Comparison of ENCODE assay signal across 27 mouse cellular contexts in the genomic region with DNA sequence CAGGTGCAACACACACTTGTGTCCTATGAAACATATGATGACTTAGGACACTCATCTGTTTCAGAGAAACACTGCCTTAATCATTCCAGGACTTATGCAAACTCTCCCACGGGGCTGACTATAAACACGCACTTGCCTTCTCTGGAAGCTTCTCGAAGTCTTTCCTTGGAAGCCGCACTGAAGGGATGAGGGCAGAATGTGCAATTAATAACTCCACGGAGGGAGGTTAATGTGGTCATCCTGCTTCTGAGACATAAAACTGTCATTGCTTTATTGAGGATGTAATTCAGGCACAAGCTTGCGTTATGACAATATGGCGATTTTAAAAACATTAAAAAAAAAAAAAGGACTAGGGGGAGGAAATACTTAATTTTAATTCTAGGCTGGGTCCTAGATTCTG.
DNase-seq lines count a peak whose midpoint lies in the region; ATAC-seq and TF ChIP-seq lines count a peak whose summit lies in the region.
"Had no signal": no experiment of that assay in that cellular context is flagged by ENCODE, and none has a peak within 500 bp of the region (broad histone marks: within the 10 kb centered on the region; RNA-seq: fewer than 3 reads in every experiment).

No protein-coding gene starts in this region.

- H3K27me3 ChIP-seq in midbrain, embryonic 10.5 days (ENCODE audit: low read depth, poor library complexity, severe bottlenecking) = no peaks in the 10 kb centered on the region
- no peaks in the 10 kb centered on the region for H3K27me3 ChIP-seq in midbrain, postnatal 0 days (ENCODE audit: insufficient read depth, low read length)
- no peaks in the 10 kb centered on the region for H3K27me3 ChIP-seq in neural tube, embryonic 14.5 days (ENCODE audit: control insufficient read depth, insufficient read depth, low read length)
- H3K27me3 ChIP-seq: forebrain, embryonic 12.5 days; limb, embryonic 15.5 days; liver, embryonic 13.5 days; megakaryocyte, embryonic 14.5 days had no signal

- H3K4me2 ChIP-seq in midbrain, postnatal 0 days (ENCODE audit: low read depth, low read length, poor library complexity, severe bottlenecking) = no peak overlapping the region
- no peak overlapping the region for H3K4me2 ChIP-seq in neural tube, embryonic 14.5 days (ENCODE audit: low read depth, low read length)
- H3K4me2 ChIP-seq: forebrain, embryonic 12.5 days; limb, embryonic 15.5 days; liver, embryonic 13.5 days; midbrain, embryonic 13.5 days had no signal

- H3K36me3 ChIP-seq in midbrain, embryonic 10.5 days = no peaks in the 10 kb centered on the region
- no peaks in the 10 kb centered on the region for H3K36me3 ChIP-seq in midbrain, postnatal 0 days (ENCODE audit: insufficient read depth, low read length)
- no peaks in the 10 kb centered on the region for H3K36me3 ChIP-seq in neural tube, embryonic 14.5 days (ENCODE audit: control insufficient read depth, insufficient read depth, low read length)
- H3K36me3 ChIP-seq: forebrain, embryonic 12.5 days; hindbrain, embryonic 10.5 days; limb, embryonic 15.5 days; liver, embryonic 13.5 days; midbrain, embryonic 13.5 days had no signal

- no peak overlapping the region for H3K27ac ChIP-seq in midbrain, embryonic 10.5 days (replicated peaks)
- no peak overlapping the region for H3K27ac ChIP-seq in midbrain, postnatal 0 days (ENCODE audit: low read depth, low read length)
- no peak overlapping the region for H3K27ac ChIP-seq in neural tube, embryonic 14.5 days (ENCODE audit: low read depth, low read length)
- H3K27ac ChIP-seq: forebrain, embryonic 12.5 days; hindbrain, embryonic 10.5 days; hindbrain, postnatal 0 days; limb, embryonic 15.5 days; liver, embryonic 13.5 days; midbrain, embryonic 13.5 days had no signal

- H3K4me1 ChIP-seq in midbrain, embryonic 10.5 days = peaks cover 28% of the 10 kb centered on the region
- H3K4me1 ChIP-seq in midbrain, postnatal 0 days (ENCODE audit: insufficient read depth, low read length) = no peaks in the 10 kb centered on the region
- no peaks in the 10 kb centered on the region for H3K4me1 ChIP-seq in neural tube, embryonic 14.5 days (ENCODE audit: control insufficient read depth, insufficient read depth, low read length)
- H3K4me1 ChIP-seq: hindbrain, embryonic 10.5 days; liver, embryonic 13.5 days; megakaryocyte, embryonic 14.5 days had no signal

- H3K9me3 ChIP-seq in midbrain, embryonic 10.5 days (replicated peaks) = no peaks in the 10 kb centered on the region
- no peaks in the 10 kb centered on the region for H3K9me3 ChIP-seq in midbrain, postnatal 0 days (ENCODE audit: low read length)
- no peaks in the 10 kb centered on the region for H3K9me3 ChIP-seq in neural tube, embryonic 14.5 days (ENCODE audit: control insufficient read depth, low read length)
- H3K9me3 ChIP-seq: forebrain, embryonic 12.5 days; hindbrain, embryonic 10.5 days; limb, embryonic 15.5 days; liver, embryonic 13.5 days; megakaryocyte, embryonic 14.5 days; midbrain, embryonic 13.5 days had no signal

- DNase-seq in kidney, adult 9 months = peak; percentile 22
- no peak for DNase-seq in kidney, postnatal 25 days
- DNase-seq in midbrain, embryonic 10.5 days (ENCODE audit: low spot score) = peak; percentile 9
- DNase-seq in midbrain, postnatal 0 days (ENCODE audit: low spot score) = no peak
- DNase-seq in kidney, postnatal 36 days = peak; percentile 8 to 14
- DNase-seq in spleen, postnatal 14 days (ENCODE audit: low spot score in 2 of 2) = no peak
- DNase-seq: adrenal gland, postnatal 25 days; cerebellum, adult 18-20 months; forebrain, postnatal 0 days; heart, postnatal 14 days; liver, embryonic 13.5 days; lung, adult 18-20 months; lung, postnatal 4 days; right cerebral cortex, adult 18-20 months; right cerebral cortex, postnatal 4 days; thymus, adult 2 months; thymus, postnatal 36 days had no signal

- WGBS in midbrain, embryonic 10.5 days = 83% methylated on average over 7 of the region's 7 CpGs
- 56% methylated on average over 7 of the region's 7 CpGs for WGBS in midbrain, postnatal 0 days
- 30% methylated on average over 7 of the region's 7 CpGs for WGBS in neural tube, embryonic 14.5 days

- TF ChIP-seq CTCF in midbrain, postnatal 0 days (IDR thresholded peaks at IDR 0.05) = no peak

- no peak for ATAC-seq in midbrain, postnatal 0 days (ENCODE audit: low FRiP score)
- peak; percentile 52; the same call in 1 of the 2 replicates for ATAC-seq in neural tube, embryonic 14.5 days (ENCODE audit: low read depth)
- ATAC-seq: CD4-positive, CD25-positive, alpha-beta regulatory T cell, adult 4 months; forebrain, postnatal 0 days; hindbrain, postnatal 0 days; intestine, postnatal 0 days; lung, postnatal 0 days; midbrain, embryonic 13.5 days had no signal

- H3K9ac ChIP-seq in midbrain, postnatal 0 days (replicated peaks; ENCODE audit: low read length, poor library complexity, severe bottlenecking) = no peak overlapping the region
- H3K9ac ChIP-seq in neural tube, embryonic 14.5 days (replicated peaks; ENCODE audit: low read depth, low read length) = no peak overlapping the region
- H3K9ac ChIP-seq: forebrain, embryonic 12.5 days; forebrain, postnatal 0 days; limb, embryonic 15.5 days; liver, embryonic 13.5 days; midbrain, embryonic 13.5 days had no signal

- no peak overlapping the region for H3K4me3 ChIP-seq in midbrain, embryonic 10.5 days
- H3K4me3 ChIP-seq in midbrain, postnatal 0 days (ENCODE audit: low read depth, low read length) = no peak overlapping the region
- H3K4me3 ChIP-seq in neural tube, embryonic 14.5 days (ENCODE audit: low read depth, low read length) = no peak overlapping the region
- H3K4me3 ChIP-seq: forebrain, embryonic 12.5 days; hindbrain, embryonic 10.5 days; limb, embryonic 15.5 days; liver, embryonic 13.5 days; megakaryocyte, embryonic 14.5 days; midbrain, embryonic 13.5 days had no signal

Comparison
In these comparisons a context has a peak if more than half of its experiments do, and no peak if none do; other contexts are left out.
1. DNase-seq: peak in kidney, adult 9 months (single experiment), midbrain, embryonic 10.5 days (single experiment) and kidney, postnatal 36 days (2 of 2); none in kidney, postnatal 25 days (0 of 2), midbrain, postnatal 0 days (single experiment) and spleen, postnatal 14 days (0 of 2).